Mouse (Mus musculus) E14TG2a.4 (cell line): ENCODE results near the gene Ehd2.

Experiments used
- CTCF ChIP-seq: conservative IDR thresholded peaks from 2 replicates; pipeline ENCODE4 v1.5.1; 2014; ENCODE audit warnings: low read length
- NANOG ChIP-seq: IDR thresholded peaks from 2 replicates; pipeline ENCODE4 v1.6.1; 2014; ENCODE audit warnings: borderline replicate concordance, low read length, mixed read lengths
- POU5F1 ChIP-seq: IDR thresholded peaks from 2 replicates; pipeline ENCODE4 v1.6.1; 2014; ENCODE audit warnings: low read length, borderline replicate concordance

DNA sequence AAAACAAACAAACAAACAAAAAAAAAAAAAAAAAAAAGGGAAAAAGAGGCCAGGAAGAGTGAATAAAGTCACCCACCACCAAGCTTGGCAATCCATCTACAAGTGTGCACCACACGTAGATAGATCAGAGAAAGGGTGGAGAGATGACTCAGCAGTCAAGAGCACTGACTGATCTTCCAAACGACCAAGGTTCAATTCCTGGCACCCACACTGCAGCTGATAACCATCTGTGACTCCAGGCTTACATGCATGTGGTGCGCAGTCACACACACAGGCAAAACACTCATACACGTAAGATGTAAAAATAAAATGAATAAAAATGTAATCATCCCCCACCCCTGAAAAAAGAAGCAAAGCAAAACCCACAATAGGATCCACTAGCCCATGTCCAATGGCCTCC, 35.7 kb upstream of the Ehd2 start:
- TF ChIP-seq CTCF (no peak), POU5F1 (no peak), NANOG (no peak)
